Mouse (Mus musculus) liver, adult 2 months (tissue): ENCODE data around the gene Rgma.

Experiments
- CTCF ChIP-seq: fragments of 200-500 bp; IDR thresholded peaks from 2 replicates; pipeline ENCODE4 v1.5.1; 2011; ENCODE audit warnings: low read depth, low read length, control low read depth
- POLR2A ChIP-seq: fragments of 200-500 bp; IDR thresholded peaks from 2 replicates; pipeline ENCODE4 v1.6.1; 2011; ENCODE audit warnings: low read length, control low read depth; ENCODE audit not compliant: insufficient read depth; ENCODE audit errors: extremely low read depth

DNA sequence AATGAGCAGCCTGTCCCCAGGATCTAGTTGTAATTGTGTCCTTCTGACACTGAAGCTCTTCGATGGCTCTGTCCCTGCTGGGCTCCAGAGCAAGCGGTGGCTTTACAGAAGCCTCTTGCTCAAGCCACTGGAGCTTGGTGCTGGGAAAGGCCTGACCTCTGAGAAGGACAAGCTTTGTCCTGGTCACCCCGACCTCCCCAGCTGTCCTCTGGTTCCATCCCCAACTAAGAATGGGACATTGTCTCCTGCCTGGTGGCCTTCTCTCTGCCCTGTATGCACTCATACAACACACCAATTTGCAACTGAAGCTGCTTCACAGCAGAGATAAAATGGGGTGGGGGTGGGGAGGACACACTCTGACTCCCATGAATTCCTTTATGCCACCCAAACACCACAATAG lies 48.9 kb downstream of the Rgma start:
- TF ChIP-seq CTCF: no peak
- no peak for TF ChIP-seq POLR2A
